Mouse (Mus musculus) heart, embryonic 11.5 days (tissue): Measurements from ENCODE around the gene Sumf1. TPM values are rescaled to one million over a fixed set of nuclear protein-coding genes. Genes with fewer than 3 reads are reported as not detected.

ENCODE experiments used
- ATAC-seq: fragments of 200-750 bp; cut with Nextera tagmentation; replicated peaks from 2 replicates; pipeline ENCODE4 v1.8.0; 2017; ENCODE audit warnings: moderate library complexity; ENCODE audit not compliant: insufficient number of reproducible peaks, low FRiP score, low TSS enrichment
- H3K27ac ChIP-seq: fragments of 300-500 bp; sonication (generic); 2 replicates; pipeline ENCODE4 v1.5.1; 2014; ENCODE audit warnings: mild to moderate bottlenecking, low read depth, low read length
- H3K27me3 ChIP-seq: fragments of 300-500 bp; sonication (generic); 2 replicates; pipeline ENCODE4 v1.6.1; 2014; ENCODE audit warnings: mild to moderate bottlenecking, low read length, mixed read lengths; ENCODE audit not compliant: control insufficient read depth, insufficient read depth
- H3K36me3 ChIP-seq: fragments of 300-500 bp; sonication (generic); 2 replicates; pipeline ENCODE4 v1.6.1; 2014; ENCODE audit warnings: mild to moderate bottlenecking, low read length, moderate library complexity, mixed read lengths; ENCODE audit not compliant: control insufficient read depth, insufficient read depth
- H3K4me1 ChIP-seq: fragments of 300-500 bp; sonication (generic); 2 replicates; pipeline ENCODE4 v1.6.1; 2014; ENCODE audit warnings: low read length; ENCODE audit not compliant: control insufficient read depth, insufficient read depth
- H3K4me2 ChIP-seq: fragments of 300-500 bp; sonication (generic); 2 replicates; pipeline ENCODE4 v1.6.1; 2014; ENCODE audit warnings: mild to moderate bottlenecking, moderate library complexity
- H3K4me3 ChIP-seq: fragments of 300-500 bp; sonication (generic); 2 replicates; pipeline ENCODE4 v1.5.1; 2014; ENCODE audit warnings: low read depth, low read length
- H3K9ac ChIP-seq: fragments of 300-500 bp; sonication (generic); 2 replicates; pipeline ENCODE4 v1.6.1; 2014; ENCODE audit warnings: mild to moderate bottlenecking, low read depth, low read length, moderate library complexity
- H3K9me3 ChIP-seq: fragments of 300-500 bp; sonication (generic); replicated peaks from 2 replicates; pipeline ENCODE4 v1.6.1; 2016; ENCODE audit warnings: low read length; ENCODE audit not compliant: control insufficient read depth
- WGBS: fragments of 180-500 bp; shearing (Covaris S2); extraction: QIAGEN DNeasy Blood & Tissue Kit; methylation state at CpG from one replicate; pipeline ENCODE4 v1.1.7; 2014; ENCODE audit not compliant: insufficient replicate concordance; 5-methylcytosine and 5-hydroxymethylcytosine counted together
- polyA plus RNA-seq: library from polyadenylated mRNA; unstranded; fragments of >200 nt; fragmentation: Nextera tagmentation; extraction: Ambion mirVana; gene quantifications from 2 replicates; pipeline ENCODE4 v1.2.1, GENCODE M21; 2014

The Sumf1 gene
- polyA plus RNA-seq, 1 experiment from 2014 or later, result 18.1 TPM

DNA sequence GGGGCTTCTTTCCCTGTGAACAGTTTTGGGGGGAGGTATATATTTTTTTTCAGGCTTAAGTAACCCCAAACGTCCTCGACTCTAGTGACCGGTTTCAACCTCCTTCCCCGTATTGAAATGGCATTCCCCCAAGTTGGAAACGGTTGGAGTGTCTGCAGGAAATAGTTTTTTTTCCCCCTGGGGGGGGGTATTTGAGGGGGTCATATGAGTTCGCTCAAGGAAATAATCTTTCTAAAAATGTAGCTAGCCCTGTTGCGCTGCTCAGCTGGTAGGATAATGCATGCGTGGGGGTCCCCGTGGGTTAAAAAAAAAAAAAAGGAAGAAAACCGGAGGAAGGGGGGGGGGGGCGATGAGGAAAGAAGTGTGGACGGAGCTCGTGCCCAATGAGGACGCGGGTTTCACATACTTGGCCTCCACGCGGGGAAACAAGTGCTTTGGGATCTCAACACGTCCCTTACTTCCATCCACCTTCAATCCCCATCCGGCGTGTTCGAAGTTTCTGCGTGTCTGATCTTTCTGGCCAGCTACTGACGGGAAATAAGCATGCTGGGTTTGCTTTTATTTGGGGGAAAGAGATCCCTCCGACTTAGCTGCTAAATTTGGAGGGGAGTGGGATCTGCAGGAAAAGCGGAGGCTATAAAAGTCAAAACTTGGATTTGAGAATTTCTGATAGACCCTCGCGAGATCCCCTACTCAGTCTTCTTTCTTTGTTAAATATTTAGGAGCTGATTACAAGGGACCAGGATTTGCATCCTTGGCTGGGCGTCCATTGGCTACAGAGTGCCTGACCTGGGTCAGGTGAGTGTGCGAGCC is 28.3 kb upstream of the Sumf1 start:
- no peaks in the 10 kb centered on the region for H3K9me3 ChIP-seq
- peaks cover 21% of the 10 kb centered on the region for H3K4me1 ChIP-seq
- ATAC-seq, result no peak
- H3K4me3 ChIP-seq, result peak overlapping the region; percentile 76
- peak overlapping the region; percentile 79 for H3K4me2 ChIP-seq
- H3K9ac ChIP-seq, result peak overlapping the region; percentile 80
- peak overlapping the region; percentile 42; the same call in 1 of the 2 replicates for H3K27ac ChIP-seq
- under 1% methylated on average over 28 of the region's 29 CpGs for whole genome bisulfite sequencing
- H3K36me3 ChIP-seq, result no peaks in the 10 kb centered on the region
- H3K27me3 ChIP-seq, result no peaks in the 10 kb centered on the region

DNA sequence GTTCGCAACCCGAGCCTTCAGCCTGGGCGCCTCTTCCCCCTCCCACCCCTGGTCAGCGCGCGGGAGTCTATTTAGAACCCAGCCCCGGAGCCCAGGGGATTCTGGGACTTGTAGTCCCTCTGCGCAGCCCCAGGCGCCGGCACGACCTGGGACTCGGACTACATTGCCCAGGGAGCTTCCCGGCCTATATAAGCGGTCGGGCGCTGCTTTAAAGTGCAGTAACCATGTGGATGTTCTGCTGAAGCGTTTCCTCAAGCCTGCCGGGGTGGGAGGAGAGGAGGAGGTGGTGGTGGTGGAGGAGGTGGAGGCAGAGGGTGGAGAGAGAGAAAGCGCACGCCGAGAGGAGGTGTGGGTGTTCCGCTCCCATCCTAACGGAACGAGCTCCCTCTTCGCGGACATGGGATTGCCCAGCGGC is 27.5 kb upstream of the Sumf1 start, which contains the start of gene Itpr1:
TSS of gene Itpr1 (plus strand) at position 216 of the 415 bp plus-strand sequence.
- Histone ChIP-seq H3K4me2 (peak within 1 kb of the TSS; percentile 79), H3K27me3 (no peaks in the 10 kb centered on the region), H3K27ac (peak within 1 kb of the TSS; percentile 42), H3K4me1 (peaks cover 21% of the 10 kb centered on the region), H3K9ac (peak within 1 kb of the TSS; percentile 80), H3K36me3 (no peaks in the 10 kb centered on the region), H3K9me3 (no peaks in the 10 kb centered on the region), H3K4me3 (peak within 1 kb of the TSS; percentile 76)
- 0% methylated on average over 27 of the region's 27 CpGs for WGBS
- peak; percentile 99 for ATAC-seq

- Histone ChIP-seq H3K4me3 (peak overlapping the region; percentile 76), H3K27ac (peak overlapping the region; percentile 36), H3K36me3 (no peaks in the 10 kb centered on the region), H3K4me1 (peaks cover 21% of the 10 kb centered on the region), H3K9me3 (no peaks in the 10 kb centered on the region), H3K27me3 (no peaks in the 10 kb centered on the region), H3K9ac (peak overlapping the region; percentile 76), H3K4me2 (peak overlapping the region; percentile 79)
- WGBS, result 6% methylated on average over 36 of the region's 36 CpGs
- no peak; the same call in 1 of the 2 replicates for ATAC-seq
These were observed 26.8 kb upstream of the Sumf1 start for GRCm38 (mm10) chr6:108211896-108212880.

DNA sequence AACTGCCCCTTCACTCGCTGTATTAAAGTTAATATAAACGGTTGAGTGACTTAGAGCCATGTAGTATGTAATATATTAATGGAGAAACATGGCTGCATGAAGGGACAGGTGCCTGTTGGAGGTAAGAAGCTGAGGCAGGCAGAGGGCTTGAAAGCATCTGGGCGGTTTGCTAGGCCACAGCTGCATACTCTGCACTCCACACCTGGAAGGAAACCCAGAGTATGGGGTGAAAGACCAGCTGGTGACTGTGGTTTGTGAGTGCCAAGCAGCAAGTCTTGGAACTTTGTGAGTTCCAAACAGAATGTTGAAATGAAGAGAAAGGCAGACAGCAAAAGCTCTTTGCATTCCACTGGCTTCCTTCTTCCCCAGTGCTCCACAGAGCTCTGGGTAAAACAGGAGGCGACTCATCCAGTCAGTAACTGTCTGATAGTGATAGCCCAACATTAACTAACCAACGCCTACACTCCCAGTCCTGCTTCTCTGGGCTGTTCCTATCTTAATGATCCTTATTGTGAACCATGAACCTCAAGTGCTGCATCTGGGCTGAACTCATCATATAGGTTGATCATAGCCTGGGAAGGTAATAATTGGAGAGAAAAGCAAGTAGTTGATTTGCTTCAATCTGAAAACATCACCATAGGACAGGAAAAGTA is 21.7 kb upstream of the Sumf1 start:
- Histone ChIP-seq H3K4me1 (peaks cover 7% of the 10 kb centered on the region; the same call in 1 of the 2 replicates), H3K36me3 (no peaks in the 10 kb centered on the region), H3K9ac (no peak overlapping the region), H3K4me3 (no peak overlapping the region), H3K27ac (no peak overlapping the region), H3K27me3 (no peaks in the 10 kb centered on the region), H3K4me2 (no peak overlapping the region), H3K9me3 (no peaks in the 10 kb centered on the region)
- 72% methylated on average over 5 of the region's 5 CpGs for WGBS
- no peak for ATAC-seq

- 73% methylated on average over 4 of the region's 4 CpGs for WGBS
- no peaks in the 10 kb centered on the region for H3K36me3 ChIP-seq
- H3K9ac ChIP-seq, result no peak overlapping the region
- H3K4me3 ChIP-seq, result no peak overlapping the region
- H3K4me2 ChIP-seq, result no peak overlapping the region
- H3K27me3 ChIP-seq, result no peaks in the 10 kb centered on the region
- no peak overlapping the region for H3K27ac ChIP-seq
- peaks cover 1% of the 10 kb centered on the region; the same call in 1 of the 2 replicates for H3K4me1 ChIP-seq
- no peaks in the 10 kb centered on the region for H3K9me3 ChIP-seq
- ATAC-seq, result no peak
These were observed 20.8 kb upstream of the Sumf1 start for GRCm38 (mm10) chr6:108206145-108206544.

- no peak overlapping the region for H3K9ac ChIP-seq
- no peaks in the 10 kb centered on the region for H3K27me3 ChIP-seq
- H3K36me3 ChIP-seq, result no peaks in the 10 kb centered on the region
- WGBS, result 84% methylated on average over 2 of the region's 2 CpGs
- H3K4me1 ChIP-seq, result no peaks in the 10 kb centered on the region
- no peak overlapping the region for H3K27ac ChIP-seq
- H3K4me2 ChIP-seq, result no peak overlapping the region
- ATAC-seq, result no peak
- H3K9me3 ChIP-seq, result no peaks in the 10 kb centered on the region
- H3K4me3 ChIP-seq, result no peak overlapping the region
These were observed 18.9 kb upstream of the Sumf1 start for GRCm38 (mm10) chr6:108204322-108204721.

DNA sequence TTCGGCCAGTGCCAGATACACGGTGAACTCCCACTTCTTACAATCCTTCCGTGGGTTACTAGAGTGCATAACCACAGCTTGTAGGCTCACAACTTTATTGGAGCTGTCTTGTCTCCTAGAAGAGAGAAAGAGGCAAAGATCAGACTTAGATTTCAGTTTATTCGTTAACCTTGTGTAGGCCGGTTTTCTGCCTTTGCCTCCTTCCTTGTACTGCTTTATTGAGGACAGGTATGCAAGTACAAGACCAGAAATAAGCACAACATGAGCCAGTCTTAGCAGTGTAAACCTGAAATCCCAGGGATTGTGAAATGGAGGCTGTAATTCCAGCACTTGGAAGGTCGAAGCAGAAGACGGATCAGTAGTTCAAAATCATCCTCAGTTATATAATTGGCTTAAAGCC is 12.9 kb upstream of the Sumf1 start:
- H3K4me1 ChIP-seq, result no peaks in the 10 kb centered on the region
- H3K27ac ChIP-seq, result no peak overlapping the region
- H3K4me2 ChIP-seq, result no peak overlapping the region
- no peak for ATAC-seq
- H3K9me3 ChIP-seq, result no peaks in the 10 kb centered on the region
- no peaks in the 10 kb centered on the region for H3K36me3 ChIP-seq
- 83% methylated on average over 7 of the region's 7 CpGs for WGBS
- no peak overlapping the region for H3K9ac ChIP-seq
- no peak overlapping the region for H3K4me3 ChIP-seq
- H3K27me3 ChIP-seq, result no peaks in the 10 kb centered on the region

GRCm38 (mm10) chr6:108197117-108197516 is 11.7 kb upstream of the Sumf1 start:
- no peak overlapping the region for H3K9ac ChIP-seq
- H3K4me1 ChIP-seq, result no peaks in the 10 kb centered on the region
- no peaks in the 10 kb centered on the region for H3K27me3 ChIP-seq
- H3K36me3 ChIP-seq, result no peaks in the 10 kb centered on the region
- 56% methylated on average over 4 of the region's 4 CpGs for WGBS
- no peak overlapping the region for H3K4me3 ChIP-seq
- H3K9me3 ChIP-seq, result no peaks in the 10 kb centered on the region
- no peak for ATAC-seq
- no peak overlapping the region for H3K4me2 ChIP-seq
- no peak overlapping the region for H3K27ac ChIP-seq
